Mouse (Mus musculus) CD4-positive naive resting alpha-beta T cell, adult 76 days (primary cell): ENCODE measurements around the gene Zfp106. TPM values are rescaled to one million over a fixed set of nuclear protein-coding genes. Genes with fewer than 3 reads are reported as not detected.

Experiments used
- total RNA-seq: library from RNA; stranded (reverse); gene quantifications from one replicate; pipeline ENCODE4 v1.2.4, GENCODE M21; 2023

Zfp106 gene
- 61.8 TPM for total RNA-seq

GRCm38 (mm10) chr2:120563235-120563990 is at the start of gene Zfp106:
Gene Zfp106 (minus strand): TSS chr2:120563843.

GRCm38 (mm10) chr2:120608830-120609723 is 45.4 kb upstream of the Zfp106 start, which contains the start of the genes Haus2 and Lrrc57:
Gene Haus2 (plus strand): TSS chr2:120609383.
Gene Lrrc57 (minus strand): TSS chr2:120609520.

GRCm38 (mm10) chr2:120566886-120567797 is 3.5 kb upstream of the Zfp106 start, which contains the start of gene Snap23:
Gene Snap23 (plus strand): TSS chr2:120567671.

Other genes with a start within 250 kb of the Zfp106 start
- gene Pla2g4f, start 249.7 kb downstream of the Zfp106 start, total RNA-seq = 0.41 TPM
- gene Vps39, start 210.7 kb downstream of the Zfp106 start, total RNA-seq = 55.3 TPM
- gene Ganc, start 159.9 kb downstream of the Zfp106 start, total RNA-seq = 18.8 TPM
- gene Tmem87a, start 159.7 kb downstream of the Zfp106 start, total RNA-seq = 64.9 TPM
- gene Capn3, start 107.8 kb downstream of the Zfp106 start, total RNA-seq = 0.73 TPM
- gene Snap23, start 3.8 kb upstream of the Zfp106 start, total RNA-seq = 23.0 TPM
- gene Haus2, start 45.5 kb upstream of the Zfp106 start, total RNA-seq = 21.7 TPM
- gene Lrrc57, start 45.7 kb upstream of the Zfp106 start, total RNA-seq = 12.3 TPM
- gene Stard9, start 65.3 kb upstream of the Zfp106 start, total RNA-seq = 1.2 TPM